Mouse (Mus musculus) neutrophil, adult 5-6 weeks (primary cell): ENCODE results near the gene Ubald1. TPM values are rescaled to one million over a fixed set of nuclear protein-coding genes. Genes with fewer than 3 reads are reported as not detected.

Experiments
- ATAC-seq: fragments of 151-379, 151-347 bp; 2 replicates; pipeline ENCODE4 v1.8.0; 2017; ENCODE audit warnings: mild to moderate bottlenecking, moderate TSS enrichment; ENCODE audit not compliant: insufficient number of reproducible peaks, poor library complexity, low FRiP score, severe bottlenecking; ENCODE audit errors: extremely low read depth
- total RNA-seq: library from RNA; stranded (forward); fragments of 200-1000 nt; gene quantifications from 2 replicates; pipeline ENCODE4 v1.2.3, GENCODE M21; 2017

The Ubald1 gene
- total RNA-seq, result 33.1 and 36.3 TPM in 2 replicates

- peak; percentile 83 for ATAC-seq
Measured at GRCm38 (mm10) chr16:4880136-4880825, at the start of gene Ubald1. TSS of gene Ubald1 (minus strand) at chr16:4880315.

GRCm38 (mm10) chr16:4928474-4928873 is 48.4 kb upstream of the Ubald1 start:
- no peak for ATAC-seq

- no peak for ATAC-seq
Measured at GRCm38 (mm10) chr16:4927967-4928366, 47.9 kb upstream of the Ubald1 start.

- no peak for ATAC-seq
Measured at GRCm38 (mm10) chr16:4923996-4924395, 43.9 kb upstream of the Ubald1 start.

DNA sequence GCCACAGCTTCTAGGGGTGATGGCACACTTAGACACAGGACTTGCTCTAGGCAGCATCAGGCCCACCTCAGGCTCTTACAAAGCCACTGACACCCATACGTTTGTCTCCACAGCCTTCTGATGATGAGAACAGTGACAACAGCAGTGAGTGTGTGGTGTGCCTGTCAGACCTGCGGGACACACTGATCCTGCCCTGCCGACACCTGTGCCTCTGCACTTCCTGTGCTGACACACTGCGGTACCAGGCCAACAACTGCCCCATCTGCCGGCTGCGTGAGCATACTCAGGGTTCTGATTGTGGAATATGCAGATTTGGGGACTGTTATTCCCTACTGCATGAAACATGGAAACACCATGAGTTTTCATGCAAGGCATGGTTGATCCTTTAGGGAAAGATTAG is 42.4 kb upstream of the Ubald1 start:
- ATAC-seq, result no peak

- no peak for ATAC-seq
Measured at GRCm38 (mm10) chr16:4920556-4920955, 40.4 kb upstream of the Ubald1 start.

DNA sequence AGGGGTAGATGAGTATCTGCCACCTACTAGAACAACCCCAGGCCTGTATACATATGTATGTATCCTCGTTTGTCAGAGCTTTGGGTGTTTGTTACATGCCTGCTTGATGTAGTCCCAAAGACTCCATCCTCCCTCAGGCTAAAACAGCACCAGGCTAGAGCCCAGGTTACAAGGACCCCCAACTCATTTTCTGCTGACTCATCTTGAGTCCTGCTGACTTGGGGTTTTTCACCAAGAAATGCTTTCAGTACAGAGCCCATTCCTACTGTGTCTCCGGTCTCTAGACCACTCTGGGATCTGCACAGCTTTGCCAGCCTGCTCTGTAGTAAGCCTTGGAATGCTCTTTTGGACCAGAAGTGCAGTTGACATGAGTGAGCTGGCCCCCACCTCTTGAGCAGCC is 36.5 kb upstream of the Ubald1 start:
- no peak for ATAC-seq

DNA sequence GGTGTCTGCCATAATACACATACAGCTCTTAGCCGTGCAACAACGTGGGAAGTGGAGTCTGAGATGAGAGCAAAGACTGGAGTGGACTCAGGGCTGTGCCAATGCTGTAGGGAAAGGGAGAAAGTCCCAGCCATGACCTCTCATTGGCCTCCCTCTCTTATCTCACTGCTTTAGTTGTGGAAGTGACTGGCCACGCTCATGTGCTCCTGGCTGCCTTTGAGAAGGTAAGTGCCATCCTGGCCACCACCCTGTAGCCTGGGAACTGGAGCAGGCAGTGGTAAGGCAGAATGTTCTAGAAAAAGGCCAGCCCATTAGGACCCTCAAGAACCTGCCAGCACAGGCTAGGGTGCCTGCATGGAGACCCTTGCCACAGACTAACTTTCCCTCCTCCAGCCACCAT is 35.8 kb upstream of the Ubald1 start:
- no peak for ATAC-seq

DNA sequence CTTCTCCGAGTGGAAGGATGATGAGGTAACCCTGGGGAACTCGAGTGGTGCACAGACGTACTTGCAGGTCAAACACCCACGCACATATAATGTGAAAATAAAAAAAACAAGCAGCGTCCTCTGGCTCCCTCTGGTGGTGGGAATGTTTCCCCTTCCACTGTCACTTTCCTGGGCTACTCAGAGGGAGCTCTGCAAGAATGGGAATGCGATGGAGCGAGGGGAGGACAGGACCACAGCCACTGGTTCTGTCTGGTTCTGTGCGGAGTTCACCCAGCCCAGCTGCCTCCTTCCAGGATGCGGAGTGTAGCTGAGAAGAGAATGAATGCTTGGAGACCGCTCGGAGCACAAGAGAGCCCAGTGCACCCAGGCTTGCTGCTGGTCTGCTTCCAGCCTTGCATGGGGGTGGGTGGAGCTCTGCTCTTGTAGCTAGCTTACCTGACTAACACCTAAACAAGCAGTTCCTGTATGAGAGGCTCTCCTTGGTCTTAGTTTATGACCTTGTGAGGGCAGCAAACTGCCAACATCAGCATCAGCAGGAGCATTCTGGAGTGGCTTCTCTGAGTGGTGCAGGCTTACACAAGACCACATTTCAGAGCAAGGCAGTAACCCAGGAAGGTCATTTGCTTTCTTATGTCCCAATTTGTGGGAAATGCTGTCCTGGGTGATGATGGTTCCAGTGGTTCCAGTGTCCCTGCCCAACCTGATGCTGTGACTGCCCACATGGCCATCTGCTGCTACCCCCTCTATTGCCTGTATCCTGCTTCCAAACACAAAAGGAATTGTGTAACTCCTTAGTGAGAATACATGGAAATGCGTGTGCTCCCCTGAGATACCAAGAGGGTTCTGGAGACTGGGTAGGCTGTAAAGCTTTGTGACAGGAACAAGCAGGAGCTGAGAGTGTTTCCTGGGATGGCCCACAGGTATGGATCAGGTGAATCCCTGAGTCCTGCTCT is 33.9 kb upstream of the Ubald1 start:
- ATAC-seq, result peak; percentile 62

- peak; percentile 81 for ATAC-seq
Measured at GRCm38 (mm10) chr16:4912907-4913782, 33.0 kb upstream of the Ubald1 start.

GRCm38 (mm10) chr16:4912074-4912648 is 32.0 kb upstream of the Ubald1 start:
- no peak for ATAC-seq

DNA sequence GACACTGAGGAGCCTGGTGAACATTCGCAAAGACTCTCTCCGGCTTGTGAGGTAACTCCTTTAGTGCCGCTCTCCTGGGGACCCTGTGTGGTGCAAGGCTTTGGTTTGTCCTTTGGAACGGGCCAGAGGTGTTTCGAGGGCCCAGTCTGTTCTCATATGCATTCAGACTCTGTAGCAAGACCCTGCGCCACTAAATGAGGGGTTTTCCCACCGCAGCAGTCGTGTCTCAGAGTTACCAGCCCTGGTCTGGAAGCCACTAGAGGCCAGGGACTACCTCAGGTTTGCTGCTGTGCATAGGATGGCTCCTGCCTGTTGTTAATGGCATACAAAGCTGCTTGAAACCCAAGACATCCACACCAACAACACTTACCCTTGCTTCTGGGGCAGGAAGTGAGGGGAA is 30.6 kb upstream of the Ubald1 start:
- ATAC-seq, result no peak

DNA sequence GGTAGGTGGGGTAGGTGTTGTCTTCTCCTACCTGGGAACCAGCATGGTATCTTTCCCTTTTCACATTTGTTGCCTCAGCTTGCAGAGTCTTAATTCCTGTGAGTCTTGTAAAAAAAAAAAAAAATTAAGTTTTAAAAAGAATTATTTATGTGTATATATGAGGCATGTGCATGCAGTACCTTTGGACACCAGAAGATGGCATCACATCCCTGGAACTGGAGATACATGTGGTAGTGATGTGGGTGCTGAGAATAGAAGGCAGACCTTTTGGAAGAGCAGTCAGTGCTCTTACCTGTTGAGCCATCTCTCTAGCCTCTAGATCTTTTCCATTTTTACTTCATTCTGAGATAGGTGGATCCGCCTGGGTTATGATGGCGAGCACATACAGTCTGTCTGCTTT is 29.6 kb upstream of the Ubald1 start:
- no peak for ATAC-seq

DNA sequence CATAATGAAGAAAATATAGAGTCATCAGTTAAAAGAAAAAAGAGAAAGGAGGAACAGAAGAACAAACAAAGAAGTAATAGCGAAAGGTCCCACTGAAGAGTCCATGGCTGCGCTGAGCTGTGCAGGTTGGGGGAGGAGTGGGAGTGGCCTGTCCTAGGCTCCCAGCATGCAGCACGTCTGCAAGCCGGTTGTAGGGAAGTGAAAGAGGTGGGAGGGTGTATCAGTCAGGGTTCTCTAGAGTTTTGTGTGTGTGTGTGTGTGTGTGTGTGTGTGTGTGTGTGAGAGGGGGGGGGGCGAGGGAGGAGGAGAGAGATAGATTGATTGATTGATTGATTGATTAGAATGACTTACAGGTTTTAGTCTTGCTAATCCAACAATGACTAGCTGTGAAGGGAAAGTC is 27.9 kb upstream of the Ubald1 start:
- peak; percentile 89 for ATAC-seq

DNA sequence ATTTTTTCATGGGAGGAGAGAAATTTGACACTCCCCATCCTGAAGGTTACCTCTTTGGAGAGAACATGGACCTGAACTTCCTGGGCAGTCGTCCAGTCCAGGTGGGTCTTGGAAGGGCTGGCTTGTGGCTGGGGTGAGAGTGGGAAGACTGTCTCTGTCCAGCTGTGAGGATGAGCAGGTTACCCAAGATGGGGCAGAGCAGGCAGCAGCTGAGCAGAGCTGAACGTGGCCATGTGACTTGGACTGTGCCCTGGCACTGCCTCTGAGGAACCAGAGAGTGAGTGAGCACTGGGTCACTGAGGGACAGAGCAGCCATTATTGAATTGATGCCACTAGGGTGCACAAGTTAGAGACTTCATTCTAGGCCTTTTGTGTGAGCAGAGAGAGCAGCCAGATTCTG is 27.3 kb upstream of the Ubald1 start:
- no peak for ATAC-seq

DNA sequence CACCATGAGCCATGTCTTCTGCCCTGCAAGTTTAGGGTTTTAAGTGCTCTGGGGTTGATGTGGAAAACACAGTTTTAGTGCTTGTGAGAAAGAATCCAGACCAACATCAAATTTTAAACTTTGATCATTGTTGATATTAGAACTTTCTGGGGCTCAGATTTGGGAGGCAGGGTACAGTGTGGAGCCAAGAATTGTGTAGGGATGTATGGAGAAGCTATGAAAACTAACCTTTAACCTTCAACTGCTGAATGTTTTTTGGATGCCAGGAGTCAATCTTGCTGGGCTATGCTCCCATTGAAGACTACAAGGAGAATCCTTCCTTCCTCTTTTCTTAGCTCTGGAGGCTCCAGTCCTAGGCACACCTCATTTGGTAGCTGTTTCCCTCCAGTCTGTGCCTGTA is 26.4 kb upstream of the Ubald1 start:
- ATAC-seq, result no peak

- ATAC-seq, result no peak
Measured at GRCm38 (mm10) chr16:4905591-4905990, 25.5 kb upstream of the Ubald1 start.

DNA sequence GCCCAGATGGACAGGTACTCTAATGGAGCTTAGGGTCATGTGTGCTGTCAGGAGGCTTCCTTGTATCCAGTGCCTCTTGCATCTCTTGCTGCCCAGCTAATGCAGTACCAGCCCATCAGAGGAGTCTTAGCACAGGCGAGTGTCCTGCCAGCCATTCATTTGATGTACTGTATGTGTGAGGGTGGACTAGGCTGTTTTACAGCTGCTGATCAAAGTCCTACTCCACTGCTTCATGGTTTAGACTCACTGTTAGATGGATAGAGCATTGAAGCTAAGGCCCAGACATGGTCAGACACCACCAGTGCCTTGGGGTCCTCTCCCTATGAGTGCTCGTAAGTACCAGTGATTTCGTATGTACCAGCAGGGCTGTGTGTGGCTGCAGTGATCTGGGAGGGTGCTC is 24.8 kb upstream of the Ubald1 start:
- no peak for ATAC-seq

DNA sequence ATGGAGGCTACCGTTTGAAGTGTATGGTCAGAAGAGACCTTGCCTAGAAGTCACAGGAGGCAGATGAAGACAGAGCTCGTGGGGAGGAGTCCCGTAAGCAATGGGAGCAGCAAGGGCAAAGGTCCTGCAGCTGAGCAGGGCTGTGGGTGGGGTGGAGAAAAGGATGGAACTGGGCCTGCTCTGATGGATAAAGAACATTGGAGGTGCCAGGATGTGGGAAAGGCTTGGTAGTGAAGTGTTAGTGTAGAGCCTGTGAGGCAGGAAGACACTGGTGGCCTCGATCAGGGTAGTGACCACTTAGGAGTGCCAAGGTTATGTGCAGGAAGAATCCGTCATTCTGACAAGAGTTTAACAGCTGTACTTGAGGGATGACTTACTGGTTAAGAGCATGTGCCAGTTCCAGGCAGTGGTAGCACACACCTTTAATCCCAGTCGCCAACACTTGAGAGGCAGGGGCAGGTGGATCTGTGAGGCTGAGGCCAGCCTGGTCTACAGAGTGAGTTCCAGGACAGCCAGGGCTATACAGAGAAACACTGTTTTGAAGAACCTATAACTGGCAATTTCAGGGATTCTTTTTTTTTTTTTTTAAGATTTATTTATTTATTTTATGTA is 23.5 kb upstream of the Ubald1 start:
- no peak for ATAC-seq
